Mouse (Mus musculus) T-helper 1 cell (primary cell): ENCODE data around the gene Cd93.

Experiments used
- in situ Hi-C: fragments of 300-600 bp; cut with MboI, MseI; formaldehyde crosslinking; loops from one replicate; pipeline ENCODE4 v1.15.1; 2025; ENCODE audit warnings: high pct_unique_total_duplicates

Gene Cd93

DNA sequence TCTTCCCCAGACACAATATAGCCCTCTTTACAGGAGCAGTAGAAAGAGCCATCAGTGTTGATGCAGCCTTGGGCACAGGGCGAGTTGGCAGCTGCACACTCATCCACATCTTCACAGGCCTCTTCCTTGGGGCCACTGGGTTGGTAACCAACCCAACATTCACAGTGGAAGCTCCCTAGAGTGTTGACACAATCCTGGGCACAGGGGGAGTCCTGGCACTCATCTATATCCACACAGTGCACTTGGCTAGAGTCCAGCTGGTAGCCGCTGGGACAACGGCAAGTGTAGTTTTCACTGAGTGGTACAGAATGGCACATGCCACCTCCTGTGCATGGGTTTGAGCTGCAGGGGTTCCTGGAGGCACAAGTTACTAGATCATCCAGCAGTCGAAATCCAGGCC, 1.2 kb downstream of the Cd93 start:
- in situ Hi-C loops = no loop called here

DNA sequence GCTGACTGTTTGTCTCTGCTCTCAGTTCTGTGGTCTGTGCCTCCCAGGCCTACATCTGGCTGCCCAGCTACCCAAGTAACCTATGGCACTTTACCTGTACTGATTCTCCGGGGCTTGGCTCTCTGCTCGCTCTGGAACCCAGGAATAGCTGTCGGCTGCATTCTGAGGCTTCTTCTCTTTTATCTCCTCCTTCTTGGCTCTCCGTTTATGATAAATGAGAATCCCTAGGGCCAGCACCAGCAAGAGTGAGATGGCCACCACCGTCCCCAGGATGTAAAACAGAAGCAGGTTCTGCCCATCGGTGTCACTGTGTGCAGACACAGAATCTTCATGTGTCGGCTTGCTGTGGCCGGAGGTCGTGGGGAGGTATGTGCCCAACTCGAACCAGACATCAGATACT, 1.9 kb downstream of the Cd93 start:
- in situ Hi-C loops = no loop called here

DNA sequence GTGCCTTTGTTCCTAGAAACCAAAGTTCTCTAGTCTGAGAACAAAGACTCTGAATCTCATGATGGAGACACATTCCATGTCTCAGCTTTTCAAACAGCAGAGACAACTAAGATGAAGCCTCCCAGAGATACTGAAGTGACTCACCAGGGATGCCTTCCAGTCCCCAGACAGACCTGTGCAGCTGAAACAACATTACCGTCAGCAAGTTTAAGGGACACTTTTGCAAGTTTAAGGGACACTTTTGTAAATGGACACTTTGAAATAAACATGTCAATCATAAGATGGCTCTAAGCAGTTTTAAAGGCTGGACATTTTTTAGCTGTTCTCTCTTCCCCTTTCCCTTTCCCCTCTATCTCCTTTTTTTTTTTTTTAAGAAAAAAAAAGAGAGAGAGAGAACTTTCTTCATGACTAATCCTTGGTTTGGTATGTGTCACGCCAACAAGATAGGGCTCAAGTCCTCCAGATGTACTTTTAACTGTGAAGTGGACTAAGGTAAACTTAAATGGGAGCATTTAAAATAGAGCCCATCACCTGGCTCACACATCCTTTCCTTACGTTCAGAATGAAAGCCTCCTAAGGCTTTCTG, 3.6 kb downstream of the Cd93 start:
- in situ Hi-C loops = no loop called here

DNA sequence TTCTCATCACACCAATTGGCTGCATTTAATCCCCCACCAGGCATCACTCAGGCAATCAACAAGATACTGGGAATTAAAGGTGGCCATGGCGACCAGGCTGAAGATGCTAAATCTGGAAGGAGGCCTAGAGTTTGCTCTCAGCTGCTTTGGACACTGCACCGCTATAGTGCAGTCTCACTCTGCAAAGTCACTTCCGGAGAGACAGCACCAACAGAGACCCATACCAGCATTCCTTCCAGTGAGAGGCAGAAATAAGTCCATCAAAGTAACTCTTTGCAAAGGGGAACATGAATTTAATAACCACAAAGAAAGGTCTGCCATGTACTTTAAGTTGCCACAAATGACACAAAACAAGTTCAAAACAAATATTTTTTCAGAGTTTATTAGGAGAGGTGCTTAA, 7.1 kb downstream of the Cd93 start:
- in situ Hi-C loops = no loop called here

DNA sequence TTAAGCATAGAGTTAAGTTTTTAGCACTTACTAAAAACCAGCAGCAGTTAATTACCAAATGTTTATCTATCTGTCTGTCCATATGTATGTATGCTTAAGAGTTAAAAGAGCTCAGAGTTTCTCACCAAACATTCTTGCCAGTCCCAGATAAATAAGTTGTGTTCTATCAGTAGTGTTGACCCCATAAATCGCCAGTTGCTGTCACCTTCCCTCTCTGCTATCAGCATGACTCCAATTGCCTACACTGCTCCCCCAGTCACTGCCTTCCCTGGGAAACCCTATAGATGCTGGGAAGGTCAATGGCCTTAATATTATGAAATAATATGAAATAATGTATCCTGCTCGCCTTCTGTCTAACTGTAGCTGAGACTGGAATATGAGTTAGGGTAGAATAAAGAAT, 11.0 kb downstream of the Cd93 start:
- in situ Hi-C loops = no loop called here

DNA sequence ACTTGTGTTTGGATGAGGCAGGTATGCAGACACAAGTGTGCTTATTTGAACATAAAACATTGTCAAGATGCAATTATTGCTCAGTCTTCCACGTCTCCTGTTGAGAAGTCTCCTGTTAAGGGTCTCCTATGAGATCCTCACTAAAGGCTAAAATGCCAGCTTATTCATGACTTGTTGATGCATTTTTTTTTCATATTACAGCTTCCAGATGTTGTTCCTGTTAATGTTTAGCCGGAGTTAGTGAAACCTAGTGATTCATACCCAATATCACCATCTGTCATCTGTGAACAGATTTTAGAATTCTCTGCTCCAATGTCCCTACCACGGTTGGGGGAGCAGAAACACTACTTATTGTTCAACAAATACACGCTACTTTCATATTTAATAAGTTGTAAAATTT, 12.4 kb downstream of the Cd93 start:
- in situ Hi-C loops = no loop called here

DNA sequence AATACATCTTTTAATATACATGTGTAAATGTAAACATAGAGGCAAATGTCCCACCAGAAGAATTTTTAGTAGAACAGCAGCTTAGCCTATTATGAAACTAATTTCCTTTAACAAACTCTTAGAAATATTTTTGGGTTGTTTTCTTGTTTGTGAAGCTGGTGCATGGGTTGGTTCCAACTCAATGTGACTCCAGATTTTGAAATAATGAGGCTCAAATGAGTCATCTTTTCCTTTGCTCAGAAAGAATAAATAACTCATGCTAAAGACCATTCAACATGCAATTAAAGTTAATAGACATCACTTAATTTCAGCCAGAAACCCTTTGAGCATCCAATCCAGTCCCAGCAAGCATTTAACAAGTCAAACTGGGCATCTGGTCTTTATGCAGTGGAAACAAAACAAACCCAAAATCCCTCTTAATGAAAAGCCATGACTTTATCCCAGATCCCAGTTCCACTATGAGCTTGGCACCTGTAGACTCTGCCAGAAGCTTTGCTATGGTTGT, 14.3 kb downstream of the Cd93 start:
- in situ Hi-C loops = no loop called here

DNA sequence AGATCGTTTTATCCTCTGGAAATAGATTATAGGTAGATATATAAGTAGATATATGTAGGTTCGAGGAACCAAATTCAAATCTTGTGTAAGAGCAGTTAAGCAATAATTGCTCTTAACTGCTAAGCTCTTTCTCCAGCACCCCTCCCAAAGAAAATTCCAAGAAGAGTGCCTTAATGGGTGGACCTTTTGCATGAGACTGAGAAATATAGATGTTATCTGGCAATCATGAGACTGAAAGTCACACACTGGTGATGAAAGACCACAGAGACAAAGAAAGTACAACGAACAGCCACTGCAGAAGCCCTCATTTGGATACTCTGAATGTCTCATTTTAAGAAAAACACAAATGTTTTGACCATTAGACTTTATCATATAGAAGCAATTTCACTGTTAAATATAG, 14.8 kb downstream of the Cd93 start:
- in situ Hi-C loops = no loop called here

DNA sequence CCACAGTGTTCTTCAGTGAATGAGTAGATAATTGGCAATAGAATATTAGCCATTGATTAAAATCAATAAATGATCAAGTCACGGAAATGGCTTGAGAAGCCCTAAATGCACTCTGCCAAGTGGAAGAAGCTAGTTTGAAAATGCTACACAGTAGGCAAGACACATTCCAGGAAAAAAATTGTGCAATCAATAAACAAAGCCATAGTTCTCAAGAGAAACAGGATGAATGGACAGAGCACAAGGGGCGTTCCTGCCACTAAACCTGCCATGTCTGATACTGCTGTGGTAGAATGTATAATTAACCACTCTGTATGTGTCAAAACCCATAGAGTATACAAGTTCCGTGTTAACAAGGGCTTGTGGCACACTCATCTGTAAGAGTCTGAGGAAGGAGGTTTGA, 15.8 kb downstream of the Cd93 start:
- in situ Hi-C loops = no loop called here

DNA sequence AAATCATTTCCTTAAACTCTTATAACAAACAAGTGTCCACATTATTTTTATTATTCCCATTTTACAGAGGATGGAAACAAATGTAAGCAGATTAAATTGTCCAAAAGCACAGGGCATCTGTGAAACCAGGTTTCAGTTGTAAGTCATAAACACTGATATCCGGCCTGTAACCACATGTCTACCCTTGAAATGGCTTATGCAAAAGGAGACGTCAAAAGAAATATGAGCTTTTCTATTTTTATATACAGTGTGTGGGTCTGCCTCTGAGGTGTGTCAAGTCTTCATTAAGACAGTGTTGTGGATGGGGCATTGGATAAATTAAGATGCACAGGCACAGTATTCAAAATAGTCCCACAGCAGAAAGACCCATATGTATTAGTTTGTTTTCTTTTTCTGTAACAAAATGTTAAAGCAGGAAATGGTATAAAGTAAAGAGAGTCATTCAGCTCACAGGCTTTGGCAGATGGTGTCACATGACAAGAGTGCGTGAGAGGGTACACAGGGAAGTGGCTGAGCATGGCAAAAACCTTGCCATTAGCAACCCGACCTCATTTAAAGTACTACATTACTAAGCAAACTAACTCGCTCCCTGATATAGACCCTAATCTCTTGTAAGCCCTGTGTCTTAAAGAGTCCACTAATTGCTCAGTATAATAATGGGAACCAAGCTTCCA, 17.5 kb downstream of the Cd93 start:
- in situ Hi-C loops = no loop called here

DNA sequence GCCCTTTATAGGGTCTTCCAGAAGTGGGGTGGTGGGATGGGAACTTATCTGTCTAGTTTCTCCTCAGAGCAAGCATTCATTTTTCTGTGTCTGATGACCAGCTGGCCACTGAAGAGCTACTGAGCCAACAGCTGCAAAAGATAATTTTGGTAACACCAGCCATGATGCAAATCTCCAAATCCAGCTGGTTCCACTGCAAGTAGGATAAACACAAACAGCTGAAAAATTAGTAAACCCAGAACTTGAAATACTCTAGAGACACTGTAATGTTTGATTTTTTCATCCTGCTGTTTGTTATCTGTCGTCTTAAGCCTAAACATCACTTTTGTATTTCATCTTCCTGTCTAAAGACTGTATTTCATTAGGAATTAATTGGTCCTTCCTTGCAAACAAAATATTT, 21.7 kb downstream of the Cd93 start:
- in situ Hi-C loops = no loop called here

DNA sequence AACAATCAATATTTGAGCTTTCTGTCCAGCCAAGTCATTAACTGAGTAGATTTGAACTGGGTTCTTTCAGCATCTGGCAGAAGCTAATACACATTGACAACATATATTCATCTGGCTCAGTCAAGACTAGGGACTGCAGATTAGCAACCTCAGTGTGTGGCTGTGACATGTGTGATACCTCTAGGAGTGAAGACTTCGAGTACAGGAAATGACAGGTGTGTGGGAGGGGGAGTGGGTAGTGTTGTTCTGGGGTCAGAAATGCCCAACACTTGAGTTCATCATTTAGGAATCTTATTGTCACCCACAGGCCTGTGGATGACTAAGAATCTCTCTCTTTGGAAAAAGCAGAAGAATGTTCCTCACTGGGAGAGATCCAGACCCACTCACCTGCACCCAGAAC, 22.3 kb downstream of the Cd93 start:
- in situ Hi-C loops = no loop called here

DNA sequence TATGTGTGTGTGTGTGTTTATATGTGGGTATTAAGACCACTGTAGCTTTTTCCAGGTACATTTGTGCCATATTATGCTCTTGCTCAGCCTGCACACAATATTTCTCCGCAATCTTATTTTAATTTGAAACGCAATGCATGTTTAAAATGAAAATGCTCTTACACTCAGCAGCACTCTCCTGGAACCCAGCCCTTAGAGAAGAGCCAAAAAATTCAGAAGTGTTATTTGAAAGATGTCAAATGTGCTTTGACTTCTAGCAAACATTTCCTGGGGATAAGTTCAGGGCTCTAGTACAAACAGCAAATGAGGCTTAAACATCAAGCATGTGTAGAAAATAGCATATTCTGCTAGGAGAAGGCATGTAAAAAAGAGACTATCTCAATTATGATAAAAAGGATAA, 23.6 kb downstream of the Cd93 start:
- in situ Hi-C loops = no loop called here

DNA sequence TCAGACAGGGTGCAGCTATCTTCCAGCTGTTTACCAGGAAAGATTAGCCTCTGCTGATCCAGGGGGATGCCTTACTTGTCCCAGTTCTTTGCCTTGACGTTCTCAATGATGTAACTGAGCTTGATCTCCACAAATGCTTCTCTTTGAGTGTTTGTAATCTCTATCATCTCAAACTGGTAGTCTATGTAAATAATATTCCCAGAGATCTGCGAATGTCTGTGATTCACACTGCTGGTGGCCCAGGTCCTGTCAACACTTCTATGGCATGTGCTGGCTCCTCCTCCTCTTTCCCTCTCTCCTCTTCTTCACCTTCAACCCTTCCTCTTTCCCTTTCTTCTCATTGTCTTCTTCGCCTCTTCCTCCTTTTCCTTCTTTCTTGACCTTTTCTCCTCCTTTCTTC, 24.2 kb downstream of the Cd93 start:
- in situ Hi-C loops = no loop called here

DNA sequence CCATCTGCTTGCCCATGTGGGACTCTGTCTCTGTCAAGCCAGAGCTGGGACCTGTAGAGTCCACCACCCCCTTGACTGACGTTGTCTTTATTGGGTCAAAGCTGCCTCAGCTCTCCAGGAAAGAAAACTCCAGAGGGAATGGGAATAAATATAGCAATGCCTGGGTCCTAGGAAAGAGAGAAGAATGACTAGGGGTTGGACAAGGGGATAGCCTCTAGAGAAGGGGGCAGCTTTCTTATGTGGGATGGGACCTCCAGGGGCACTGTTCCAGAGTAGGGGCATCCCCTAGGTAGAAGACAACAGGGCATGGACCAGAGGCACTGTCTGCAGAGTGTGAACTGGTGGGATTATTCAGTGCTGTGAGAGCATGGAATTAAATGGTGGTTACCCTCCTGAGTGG, 33.5 kb downstream of the Cd93 start:
- in situ Hi-C loops = no loop called here

DNA sequence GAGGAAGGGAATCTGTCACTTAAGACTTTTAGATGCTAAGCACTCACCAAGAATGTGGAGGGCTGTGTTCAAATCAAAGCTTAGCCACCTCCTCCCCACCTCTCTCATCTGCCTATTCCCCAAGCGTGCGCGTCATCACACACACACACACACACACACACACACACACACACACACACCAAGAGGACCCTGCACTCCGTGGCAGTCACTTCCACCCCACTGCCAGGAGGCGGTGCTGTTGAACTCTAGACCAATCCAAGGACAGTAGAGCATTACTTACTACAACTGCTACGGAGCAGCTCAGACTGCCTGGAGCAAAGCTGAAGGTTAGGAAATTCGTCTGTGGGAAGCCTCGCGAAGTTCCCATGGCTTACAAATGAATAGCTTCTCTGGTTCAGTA, 34.2 kb downstream of the Cd93 start:
- in situ Hi-C loops = no loop called here

DNA sequence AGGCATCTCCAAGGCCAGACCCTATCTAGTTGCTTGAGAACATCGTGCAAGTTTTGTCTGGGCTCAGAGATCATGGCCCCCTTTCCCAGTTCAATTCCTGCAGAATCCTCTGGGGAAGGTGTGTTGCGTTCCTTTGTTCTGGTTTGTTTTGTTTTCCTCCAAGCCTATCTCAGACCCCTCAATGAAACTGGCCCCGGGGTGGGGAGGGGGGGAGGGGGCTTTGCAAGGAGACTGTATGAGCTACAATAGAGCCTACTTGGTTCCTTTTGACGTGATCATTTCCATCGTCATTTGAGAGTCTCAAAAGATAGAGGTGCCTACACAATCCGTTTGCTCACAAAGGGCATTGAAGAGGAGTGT, 34.6 kb downstream of the Cd93 start:
- in situ Hi-C loops = no loop called here

DNA sequence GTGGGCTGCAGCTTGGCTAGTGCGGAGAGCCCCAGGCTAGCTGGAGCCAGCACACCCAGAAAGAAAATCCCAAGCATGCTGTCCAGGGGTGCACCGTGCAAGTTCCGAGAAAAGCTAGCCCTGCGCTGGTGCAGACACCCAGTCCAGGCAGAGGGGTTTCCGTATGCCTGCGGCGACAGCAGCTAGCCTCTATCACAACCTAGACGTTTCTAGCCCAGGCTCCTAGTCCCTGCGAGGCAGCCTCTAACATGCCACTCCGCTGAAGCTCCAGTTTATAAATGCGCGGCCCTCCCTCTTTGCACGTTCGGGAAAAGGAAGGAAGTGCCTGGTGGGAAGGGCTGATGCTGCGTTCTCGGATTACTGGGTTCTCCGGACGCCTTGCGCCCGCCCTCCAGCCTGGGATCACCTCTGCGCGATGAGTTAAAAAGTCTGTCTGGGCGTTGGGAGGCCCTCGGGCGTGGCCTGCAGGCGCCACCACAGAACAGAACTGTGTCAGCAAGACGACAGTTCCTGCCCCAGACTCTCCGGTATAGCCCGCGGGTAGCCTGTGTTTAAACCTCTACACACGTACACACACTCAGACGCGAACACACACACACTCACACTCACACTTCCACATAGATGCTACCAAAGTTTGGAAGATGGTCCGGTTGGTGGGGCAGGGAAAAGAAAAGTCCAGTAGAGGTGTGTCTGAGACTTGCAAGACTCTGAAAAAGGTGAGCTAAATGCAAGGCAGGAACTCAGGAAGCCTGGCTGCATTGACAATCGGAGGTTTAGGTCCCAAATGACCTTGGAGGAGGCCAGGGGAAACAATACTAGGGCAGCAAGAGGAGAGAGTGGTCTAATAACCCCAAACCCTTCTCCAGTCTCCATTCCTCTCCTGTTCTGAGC, 35.2 kb downstream of the Cd93 start, which contains the start of gene Thbd:
Gene Thbd (minus strand): TSS at position 319 of the 891 bp plus-strand sequence.
- in situ Hi-C loops = no loop called here

DNA sequence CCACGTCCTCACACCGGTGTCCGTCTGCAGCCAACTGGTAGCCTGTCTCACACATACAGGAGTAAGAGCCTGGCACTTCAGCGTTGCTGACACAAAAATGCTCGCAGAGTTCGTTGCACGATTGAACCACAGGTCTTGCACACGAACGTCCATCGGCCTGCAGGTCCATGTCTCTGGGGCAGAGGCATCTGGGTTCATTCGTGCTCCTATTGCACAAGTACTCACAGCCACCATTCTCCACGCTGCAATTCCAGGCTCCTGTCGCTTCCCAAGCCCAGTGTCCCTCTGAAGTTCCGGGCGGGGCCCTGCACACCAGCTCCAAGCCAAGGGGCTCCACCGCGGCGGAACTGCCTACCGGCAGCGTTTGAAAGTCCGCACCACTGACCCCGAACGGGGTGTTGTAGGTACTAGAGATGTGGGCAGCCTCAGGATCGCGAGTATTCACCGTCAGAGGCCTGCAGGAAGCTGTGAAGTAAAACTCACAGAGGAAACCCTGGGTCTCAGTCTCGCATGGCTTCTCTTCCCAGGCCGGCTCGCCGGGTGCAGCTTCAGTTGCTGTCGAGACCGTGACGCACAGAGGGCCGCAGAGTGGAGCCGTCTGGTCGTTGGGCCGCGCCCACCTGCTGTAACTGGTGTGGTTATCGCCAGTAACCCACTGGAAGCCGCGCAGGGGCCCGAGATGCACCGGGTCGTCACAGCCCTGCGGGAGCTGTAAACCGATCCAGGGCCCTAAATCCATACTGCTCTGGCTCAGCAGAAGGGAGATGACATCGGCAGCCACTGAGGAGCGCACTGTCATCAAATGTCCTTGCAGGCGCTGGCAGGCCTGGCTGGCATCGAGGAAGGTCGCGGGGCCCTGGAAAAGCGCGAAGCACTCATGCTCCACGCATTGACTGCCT, 36.1 kb downstream of the Cd93 start:
- in situ Hi-C loops = no loop called here

DNA sequence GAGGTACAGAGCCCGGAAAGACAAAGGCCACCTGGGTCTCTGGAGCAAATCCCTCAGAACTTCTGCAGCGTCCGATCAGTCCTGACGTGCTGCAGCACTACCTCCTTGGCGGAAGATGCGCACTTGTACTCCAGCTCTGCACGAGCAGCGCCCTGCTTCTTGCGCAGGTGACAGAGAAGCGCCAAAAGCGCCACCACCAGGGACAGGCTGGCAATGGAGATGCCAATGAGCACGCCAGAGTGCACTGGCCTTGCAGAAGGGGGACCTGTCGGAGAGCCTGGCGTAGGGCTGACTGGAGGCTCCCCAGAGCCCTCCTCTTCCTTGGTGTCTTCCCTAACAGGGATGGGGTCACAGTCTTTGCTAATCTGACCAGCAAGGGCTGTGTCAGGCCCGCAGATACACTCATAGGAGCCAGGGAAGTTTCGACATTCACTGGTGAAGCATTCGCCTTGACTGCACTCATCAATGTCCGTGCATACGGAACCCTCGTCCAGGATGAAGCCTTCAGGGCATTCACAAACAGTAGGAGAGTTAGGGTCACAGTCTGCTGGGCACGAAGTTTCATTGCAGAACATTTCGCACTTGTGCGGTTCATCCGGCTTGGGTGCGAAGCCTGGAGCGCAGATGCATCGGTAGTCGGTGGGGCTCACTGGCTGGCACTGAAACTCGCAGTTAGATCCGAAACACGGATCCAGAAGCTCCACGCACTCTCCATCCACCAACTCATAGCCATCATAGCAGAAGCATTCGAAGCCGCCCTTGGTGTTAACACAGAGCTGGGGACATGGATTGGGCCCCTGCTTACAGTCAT, 37.0 kb downstream of the Cd93 start:
- in situ Hi-C loops = no loop called here

DNA sequence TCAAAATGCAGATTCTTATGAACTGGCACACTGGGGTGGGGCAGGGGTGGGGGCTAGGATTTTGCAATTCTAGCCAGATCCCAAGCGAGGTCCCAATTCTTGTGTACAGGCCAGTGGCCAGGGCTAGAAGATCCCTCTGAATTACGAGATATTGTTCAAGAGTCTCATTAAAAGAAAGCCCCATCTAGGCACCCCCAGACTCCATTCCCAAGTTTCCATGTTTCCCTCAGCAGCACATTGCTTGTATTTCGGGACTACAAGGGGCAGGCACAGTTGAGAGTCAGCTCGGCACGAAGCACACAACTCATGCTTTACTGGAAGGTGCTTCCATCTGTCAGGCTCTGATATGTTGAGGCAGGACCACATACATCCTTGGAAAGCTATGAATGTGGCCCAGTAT, 38.5 kb downstream of the Cd93 start:
- in situ Hi-C loops = no loop called here
